Mouse (Mus musculus) ES-E14 (cell line): ENCODE results near the gene Tmem260.

Experiments
- HCFC1 ChIP-seq: IDR thresholded peaks from 2 replicates; pipeline ENCODE4 v1.6.1; 2012; ENCODE audit warnings: low read length, inconsistent platforms, borderline replicate concordance; ENCODE audit not compliant: insufficient read depth
- MAFK ChIP-seq: IDR thresholded peaks from 2 replicates; pipeline ENCODE4 v1.6.1; 2014; ENCODE audit warnings: mild to moderate bottlenecking, low read depth, low read length, inconsistent platforms; ENCODE audit not compliant: insufficient read depth
- ZC3H11A ChIP-seq: IDR thresholded peaks from 2 replicates; pipeline ENCODE4 v1.6.1; 2012; ENCODE audit warnings: low read depth, mild to moderate bottlenecking, inconsistent platforms, low read length, borderline replicate concordance
- ZNF384 ChIP-seq: IDR thresholded peaks from 2 replicates; pipeline ENCODE4 v1.6.1; 2012; ENCODE audit warnings: low read depth, low read length, inconsistent platforms

DNA sequence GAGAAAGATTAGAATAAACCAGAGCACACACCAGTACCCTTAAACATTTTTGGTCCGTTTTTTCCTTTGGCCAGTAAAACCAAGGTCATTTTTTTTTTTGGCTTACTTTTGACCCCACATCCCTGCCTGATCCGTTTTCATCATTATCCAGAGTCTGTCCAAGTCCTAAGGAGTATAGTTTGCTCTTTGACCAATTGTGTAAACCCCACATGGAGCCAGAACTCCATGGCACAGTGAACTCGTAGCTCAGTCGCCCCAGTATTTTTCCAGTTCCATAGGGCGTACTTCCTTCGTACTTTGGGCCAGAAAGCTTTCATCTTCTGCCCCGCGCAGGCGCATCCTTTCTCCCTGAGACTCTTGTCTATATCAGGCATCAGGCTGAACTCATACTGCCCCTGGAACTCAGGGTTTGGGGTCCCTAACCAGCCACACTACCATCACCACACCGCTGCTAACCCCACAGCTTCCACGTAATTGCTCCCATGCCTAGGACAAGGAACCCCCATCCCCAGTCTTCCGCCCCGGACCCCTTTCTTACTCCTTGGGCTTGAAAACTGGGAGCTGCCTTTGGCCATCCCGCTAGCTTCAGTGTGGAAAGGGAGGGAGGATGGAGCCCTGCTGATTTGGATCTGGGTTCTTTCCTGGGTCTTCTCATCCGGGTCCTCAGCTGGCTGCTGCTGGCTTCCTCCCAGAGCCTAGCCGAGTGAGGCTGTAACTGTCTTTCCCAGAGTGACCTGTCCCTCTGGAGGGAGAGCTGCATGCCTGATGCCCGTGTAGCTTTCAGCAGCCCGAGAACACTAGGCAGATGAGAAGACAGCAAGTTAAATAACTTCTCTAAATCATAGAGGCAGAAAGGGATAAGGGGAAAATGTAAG, 58.0 kb downstream of the Tmem260 start:
- TF ChIP-seq HCFC1 (no peak), MAFK (no peak), ZC3H11A (no peak), ZNF384 (no peak)
